Mouse (Mus musculus): Measurements from ENCODE around the gene Scgn. TPM values are rescaled to one million over a fixed set of nuclear protein-coding genes. Genes with fewer than 3 reads are reported as not detected.

Scgn gene
- total RNA-seq, 2 experiments from 2014 or later, result not detected

DNA sequence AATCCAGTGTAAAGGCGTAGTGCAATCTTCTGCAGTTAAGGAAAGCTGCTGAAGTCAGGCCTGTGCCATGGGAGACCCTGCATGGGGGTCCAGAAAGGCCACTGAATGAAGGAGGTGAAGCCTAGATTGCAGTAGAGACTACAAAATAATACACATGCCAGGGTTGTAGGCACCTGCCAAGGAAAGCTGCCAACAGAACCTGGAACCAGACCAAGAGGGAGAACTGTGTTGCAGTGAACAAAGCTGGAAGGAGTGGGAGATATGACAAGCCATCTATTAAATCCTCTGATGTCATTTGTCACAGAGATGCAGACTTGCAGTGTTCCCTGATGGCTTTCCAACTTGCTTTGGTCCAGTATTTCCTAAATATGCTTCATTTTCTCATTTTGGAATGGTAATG is 52.3 kb downstream of the Scgn start:
- DNase-seq, result no peak

DNA sequence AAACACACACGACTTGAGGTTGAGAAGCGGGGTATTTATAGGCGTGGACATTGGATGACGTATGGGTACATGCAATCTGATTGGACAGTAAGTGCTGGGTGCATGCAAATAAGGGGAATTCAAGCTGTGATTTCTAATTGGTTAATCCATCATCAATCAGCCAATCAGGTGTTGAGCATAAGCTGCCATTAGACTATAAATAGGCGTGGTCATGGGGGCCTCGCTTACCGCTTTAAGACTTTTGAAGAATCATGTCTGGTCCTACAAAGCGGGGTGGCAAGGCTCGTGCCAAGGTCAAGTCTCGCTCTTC is 56.8 kb downstream of the Scgn start, which contains the start of gene Hist1h2aa:
TSS of gene Hist1h2aa (plus strand) at position 252 of the 310 bp plus-strand sequence.
- DNase-seq, result no peak

DNA sequence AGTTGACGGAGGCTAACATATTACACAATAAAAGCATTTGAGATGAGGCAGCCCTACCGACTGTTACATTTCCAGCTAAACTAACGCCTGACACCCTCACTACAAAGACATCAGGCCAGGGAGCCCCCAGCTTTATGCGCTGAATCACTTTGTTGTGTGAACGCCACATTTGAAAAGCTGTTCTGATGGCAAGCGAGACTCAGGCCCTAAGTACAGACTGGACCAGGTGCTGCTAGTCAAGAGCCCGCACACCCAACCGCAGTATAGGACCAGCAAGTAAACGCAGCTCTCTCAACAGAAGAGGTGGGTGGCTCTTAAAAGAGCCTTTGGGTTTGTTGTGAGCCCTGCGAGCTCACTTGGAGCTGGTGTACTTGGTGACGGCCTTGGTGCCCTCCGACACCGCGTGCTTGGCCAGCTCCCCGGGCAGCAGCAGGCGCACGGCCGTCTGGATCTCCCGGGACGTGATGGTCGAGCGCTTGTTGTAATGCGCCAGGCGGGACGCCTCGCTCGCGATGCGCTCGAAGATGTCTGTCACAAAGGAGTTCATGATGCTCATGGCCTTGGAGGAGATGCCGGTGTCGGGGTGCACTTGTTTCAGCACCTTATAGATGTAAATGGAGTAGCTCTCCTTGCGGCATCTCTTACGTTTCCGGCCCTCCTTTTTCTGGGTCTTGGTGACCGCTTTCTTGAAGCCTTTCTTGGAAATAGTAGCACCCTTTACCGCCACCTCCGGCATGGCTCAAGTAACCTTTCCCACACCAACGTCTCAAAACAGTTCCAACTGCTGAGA is 57.4 kb downstream of the Scgn start, which contains the start of gene Hist1h2ba:
TSS of gene Hist1h2ba (minus strand) at position 736 of the 790 bp plus-strand sequence.
- DNase-seq, result no peak

DNA sequence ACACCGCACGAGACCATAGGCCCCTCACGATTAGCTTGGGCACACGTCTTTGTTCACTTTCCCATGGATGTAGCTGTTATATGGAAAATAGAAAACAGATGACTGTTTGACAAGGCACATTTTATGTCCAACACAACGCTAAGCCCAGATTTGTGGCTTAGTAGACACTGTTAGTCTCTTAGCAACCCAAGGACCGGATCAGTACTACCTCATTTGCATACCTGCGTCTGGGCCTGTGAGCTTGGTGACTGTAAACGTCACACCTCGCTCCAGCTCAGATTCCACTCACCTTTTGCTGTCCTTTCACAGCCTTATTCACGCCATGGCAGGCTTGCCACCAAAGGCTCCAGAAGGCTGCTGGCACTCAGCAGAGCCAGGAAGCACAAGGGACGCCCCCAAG is 60.1 kb downstream of the Scgn start:
- no peak for DNase-seq

DNA sequence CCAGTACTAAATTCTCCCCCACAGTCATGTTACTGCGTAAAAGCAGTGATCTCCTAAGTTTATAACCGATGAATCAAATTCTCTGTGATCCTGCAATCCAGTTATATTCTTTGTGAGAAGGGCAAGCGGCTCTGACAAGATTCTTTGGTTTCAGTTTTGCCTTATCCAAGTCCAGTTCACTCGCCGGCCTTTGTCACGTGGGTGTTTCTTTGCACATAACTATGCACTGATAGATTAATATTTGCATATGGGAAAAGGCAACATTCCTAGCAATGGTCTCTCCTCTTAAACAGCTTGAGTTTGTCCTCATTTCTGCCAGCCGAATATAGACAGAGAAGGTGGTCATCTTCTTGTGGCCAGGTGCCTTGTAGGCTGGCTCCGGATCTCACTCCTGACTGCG is 60.6 kb downstream of the Scgn start:
- no peak for DNase-seq

DNA sequence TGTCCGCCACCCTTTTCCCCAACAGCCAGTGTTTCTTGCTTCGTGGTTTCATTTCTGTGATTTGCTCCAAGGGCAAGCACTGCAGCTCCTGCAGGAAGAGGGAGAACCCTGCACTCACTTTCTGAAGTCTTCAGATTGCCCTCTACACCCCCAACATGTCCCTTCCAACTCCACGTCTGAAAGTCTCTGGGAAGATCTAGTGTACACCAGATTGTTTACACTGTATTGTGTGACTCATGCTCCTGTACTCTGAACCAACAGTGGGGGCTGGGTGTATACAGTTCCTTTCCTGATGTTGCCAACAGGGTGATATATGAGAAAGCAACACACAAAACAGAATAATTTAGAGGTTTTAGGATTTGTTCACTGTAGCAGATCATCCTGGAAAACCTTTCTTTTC is 62.4 kb downstream of the Scgn start:
- DNase-seq, result peak in 1 of 2 experiments; percentile 7

DNA sequence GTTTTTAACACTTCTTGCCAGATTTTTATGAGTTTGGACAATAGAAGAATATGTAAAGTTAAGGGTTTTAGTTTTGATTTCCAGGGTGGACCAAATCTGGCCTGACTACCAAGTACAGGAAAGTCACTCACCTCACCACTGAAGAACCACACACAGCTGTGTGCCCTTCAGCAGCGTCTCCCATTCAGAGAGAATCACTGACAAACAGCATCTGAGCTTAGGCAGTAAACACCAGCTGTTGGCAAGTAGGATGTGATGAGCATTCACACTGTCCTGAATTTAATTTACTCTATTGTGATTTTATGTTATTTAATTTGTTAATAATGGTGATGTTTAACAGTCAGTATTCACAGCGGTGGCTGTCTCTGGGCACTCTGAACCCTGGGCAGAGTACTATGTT is 65.2 kb downstream of the Scgn start:
- no peak for DNase-seq

DNA sequence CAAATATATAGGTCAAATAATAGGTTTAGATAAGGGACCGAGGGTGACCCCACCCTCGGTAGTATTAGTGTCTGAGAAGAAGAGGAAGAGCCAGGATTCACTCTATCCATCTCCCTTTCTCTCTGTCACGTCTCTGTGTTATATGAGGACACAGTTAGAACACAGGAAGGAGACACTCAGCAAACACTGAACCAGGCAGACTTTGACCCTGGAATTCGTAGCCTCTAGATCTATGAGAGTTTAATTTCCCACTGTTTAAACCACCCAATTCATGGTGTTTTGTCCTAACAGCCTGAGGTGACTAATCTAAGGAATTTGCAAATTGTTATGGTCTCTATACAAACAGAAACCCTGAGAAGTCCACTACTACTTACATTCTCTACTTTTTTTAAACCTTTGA is 73.3 kb downstream of the Scgn start:
- DNase-seq, result no peak

DNA sequence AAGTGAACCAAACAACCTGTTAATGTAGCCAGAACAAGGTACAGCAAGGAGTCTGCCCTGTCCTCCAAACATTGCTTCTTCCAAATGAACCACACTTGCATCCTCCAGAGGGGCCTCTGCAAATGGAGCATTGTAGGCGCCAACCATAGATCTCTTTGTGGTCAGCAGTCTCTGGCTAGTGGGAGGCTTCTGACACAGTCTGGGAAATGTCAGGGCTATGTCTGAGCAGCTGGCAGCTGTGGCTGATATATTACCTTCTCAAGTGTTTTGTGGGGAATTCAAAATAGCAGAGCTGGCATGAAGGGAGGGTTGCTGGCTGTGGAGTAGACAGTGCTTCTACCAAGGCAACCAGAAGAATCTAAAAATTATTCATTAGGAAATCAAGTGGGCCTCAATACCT is 74.9 kb downstream of the Scgn start:
- DNase-seq, result no peak

DNA sequence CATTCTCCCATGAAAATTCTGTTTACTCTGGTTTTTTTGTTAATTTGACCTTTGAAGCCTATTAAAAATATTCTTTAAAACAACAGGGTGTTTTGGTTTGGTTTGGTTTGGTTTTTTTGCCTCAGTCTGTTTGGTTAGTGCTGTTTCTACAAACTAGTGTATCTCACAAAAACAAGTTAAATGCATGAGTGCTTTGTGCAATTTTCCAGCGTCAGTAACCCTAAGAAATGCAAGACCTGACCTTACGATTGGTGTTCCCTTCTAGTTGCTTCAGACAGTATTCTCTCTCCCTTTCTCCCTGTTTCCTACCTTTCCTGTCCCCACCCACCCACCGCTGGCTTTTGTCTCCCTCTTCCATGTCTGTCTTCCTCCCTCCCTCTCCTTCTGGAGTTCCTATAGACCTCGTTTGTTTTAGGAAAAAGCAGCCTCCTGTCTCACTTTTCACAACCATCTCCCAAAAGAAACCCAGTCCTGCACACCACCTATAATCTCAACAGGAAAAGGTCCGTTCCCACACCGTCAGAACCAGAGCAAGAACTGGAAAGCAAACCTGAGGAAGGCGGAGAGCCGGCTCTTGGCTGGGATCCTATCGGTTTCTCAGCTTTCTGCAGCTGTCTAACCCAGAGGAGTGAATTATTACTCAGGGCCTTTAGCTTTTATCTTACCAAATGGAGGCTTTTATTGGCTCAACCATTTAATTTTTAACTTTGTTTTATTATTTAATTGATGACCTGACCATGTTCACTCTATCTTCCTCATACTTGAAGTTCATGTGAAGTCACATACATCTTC is 76.4 kb downstream of the Scgn start, which contains the start of gene Slc17a4:
TSS of gene Slc17a4 (minus strand) at position 634 of the 792 bp plus-strand sequence.
- DNase-seq, result peak; percentile 37 to 44

DNA sequence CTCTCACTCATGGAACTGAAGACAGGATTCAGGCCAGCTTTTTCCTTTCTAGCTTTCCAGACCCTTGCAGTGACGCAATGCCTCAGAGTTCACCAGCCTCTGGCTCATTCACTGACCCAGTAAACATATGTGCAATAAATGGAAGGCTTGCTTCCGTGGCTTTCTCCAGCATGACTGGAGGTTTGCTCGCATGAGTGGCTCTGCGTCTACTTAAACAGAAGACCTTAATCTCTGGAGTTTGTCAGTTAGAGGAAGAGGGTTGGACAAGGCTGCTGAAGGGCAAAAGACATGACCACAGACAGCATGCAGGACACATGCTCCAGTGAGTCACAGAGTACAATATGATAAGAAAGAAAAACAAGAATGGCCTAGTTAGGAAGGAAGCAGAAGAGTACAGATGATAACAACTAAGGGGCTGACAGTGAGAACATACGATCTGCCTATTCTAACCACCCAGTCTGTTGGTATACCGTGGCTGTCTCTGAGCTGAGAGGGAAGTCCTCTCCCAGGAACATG is 77.2 kb downstream of the Scgn start:
- DNase-seq, result peak; percentile 59 to 65

DNA sequence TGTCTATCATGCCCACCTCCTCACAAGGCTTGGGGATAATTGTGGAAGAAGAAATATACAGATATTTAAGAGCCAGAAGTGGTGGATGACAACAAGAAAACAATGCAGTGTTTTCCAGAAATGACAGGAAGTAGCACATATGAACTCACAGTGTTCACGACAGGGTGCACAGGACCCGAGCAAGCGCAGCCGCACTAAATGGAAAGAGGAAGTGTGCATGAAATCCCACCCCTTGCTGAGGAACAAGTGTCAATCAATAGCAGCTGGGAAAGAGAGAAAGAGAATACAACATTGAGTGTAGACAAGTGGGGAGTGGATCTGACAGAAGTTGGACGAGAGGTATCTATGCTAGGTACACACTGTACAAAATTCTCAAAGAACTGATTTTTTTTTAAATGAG is 79.7 kb downstream of the Scgn start:
- no peak for DNase-seq

DNA sequence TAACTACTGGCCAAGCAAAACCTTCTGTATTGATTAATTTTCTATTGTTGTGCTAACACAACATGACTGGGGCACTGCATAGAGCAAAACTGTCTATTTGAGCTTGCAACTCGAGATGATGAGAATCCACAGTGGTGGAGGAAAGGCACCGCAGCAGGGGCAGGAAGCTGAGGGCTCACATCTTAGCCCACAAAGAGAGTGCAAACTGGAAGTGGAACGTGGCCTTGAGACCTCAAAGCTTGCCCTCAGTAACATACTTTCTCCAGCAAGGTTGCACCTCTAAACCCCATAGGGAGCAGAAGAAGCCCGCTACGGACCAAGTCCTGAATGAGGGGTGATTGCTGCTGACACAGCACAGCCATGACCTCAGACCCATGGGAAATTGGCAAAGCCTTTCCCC is 80.9 kb downstream of the Scgn start:
- no peak for DNase-seq

DNA sequence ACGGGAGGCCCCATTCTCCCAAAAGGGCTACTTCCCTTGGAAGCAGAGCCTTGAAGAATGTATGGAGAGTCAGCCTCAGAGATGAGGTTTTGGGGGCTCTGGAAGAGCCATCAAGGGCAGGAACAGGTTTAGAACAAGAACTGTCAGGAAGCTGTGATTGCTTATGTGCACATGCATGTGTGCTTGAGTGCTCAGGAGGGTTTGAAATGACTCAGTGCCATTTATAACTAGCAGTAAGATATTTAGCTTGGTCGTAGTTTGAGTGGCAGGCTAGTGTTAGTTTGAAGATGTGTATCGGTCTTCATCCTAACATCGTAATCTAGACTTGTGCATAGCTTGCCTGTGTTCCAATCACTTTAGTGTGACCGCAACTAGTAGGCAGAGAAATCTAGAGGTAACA is 84.1 kb downstream of the Scgn start:
- DNase-seq, result no peak

Small RNAs within 50 kb of the gene (microRNA-seq; reads per million reads assigned to microRNA genes)
- 0 reads per million in 2 experiments for gene Gm44344

Other genes with a start within 250 kb of the Scgn start
- gene Hist1h3c, start 245.6 kb downstream of the Scgn start, total RNA-seq (2021), result 1 to 10 TPM; 2.5 to 3.4 TPM
- 1 to 10 TPM; 7.4 to 8.1 TPM for gene Hist1h2bb, start 244.5 kb downstream of the Scgn start, total RNA-seq (2021)
- gene Hist1h2ab, start 240.1 kb downstream of the Scgn start, total RNA-seq (2021), result 1 to 10 TPM; 5.8 to 6.8 TPM
- gene Hist1h3b, start 238.9 kb downstream of the Scgn start, total RNA-seq (2021), result 10 to 100 TPM in 1 of 2 experiments, 1 to 10 TPM in 1; 8.3 to 10.5 TPM
- gene Hist1h4b, start 234.2 kb downstream of the Scgn start, total RNA-seq (2021), result 10 to 100 TPM in 1 of 2 experiments, 1 to 10 TPM in 1; 9.6 to 10.9 TPM
- gene Hist1h4a, start 230.0 kb downstream of the Scgn start, total RNA-seq (2021), result 1 to 10 TPM; 5.4 to 6.4 TPM
- gene Hist1h3a, start 228.8 kb downstream of the Scgn start, total RNA-seq (2021), result 10 to 100 TPM in 1 of 2 experiments, 1 to 10 TPM in 1; 7.5 to 10.7 TPM
- 1 to 10 TPM; 4.3 to 5.4 TPM for gene Hist1h1a, start 227.5 kb downstream of the Scgn start, total RNA-seq (2021)
- under 1 TPM in 1 of 2 experiments, not detected in 1; 0.21 TPM for gene Trim38, start 221.3 kb downstream of the Scgn start, total RNA-seq (2021)
- gene Slc17a2, start 184.2 kb downstream of the Scgn start, total RNA-seq (2021), result not detected
- gene Slc17a3, start 151.8 kb downstream of the Scgn start, total RNA-seq (2021), result not detected
- not detected for gene Slc17a1, start 123.5 kb downstream of the Scgn start, total RNA-seq (2021)
- not detected for gene Slc17a4, start 76.2 kb downstream of the Scgn start, total RNA-seq (2021)
- gene Hist1h2ba, start 57.1 kb downstream of the Scgn start, total RNA-seq (2021), result not detected
- not detected for gene Hist1h2aa, start 56.8 kb downstream of the Scgn start, total RNA-seq (2021)